ENCODE assay signal across 15 mouse cellular contexts in the genomic region with DNA sequence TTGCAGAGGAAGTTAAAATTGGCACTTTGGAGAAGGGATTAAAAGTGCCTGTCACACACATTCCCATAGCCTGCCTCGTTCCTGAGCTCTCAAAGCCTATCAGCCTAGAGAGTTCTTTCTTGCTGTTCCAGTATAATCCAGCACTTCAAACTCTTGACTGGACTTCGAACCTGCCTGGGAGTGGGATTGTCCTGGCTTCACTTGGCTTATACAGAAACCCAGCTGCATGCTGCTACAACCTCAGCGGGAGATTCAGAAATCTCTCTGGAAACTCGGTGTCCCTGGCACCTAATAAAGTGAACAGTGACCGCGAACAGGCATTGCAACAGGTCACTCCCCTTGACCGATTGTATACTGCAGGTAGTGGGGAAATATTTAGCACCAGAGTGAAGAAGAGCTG.
"Had no signal": no experiment of that assay in that cellular context is flagged by ENCODE, and none has a peak within 500 bp of the region (broad histone marks: within the 10 kb centered on the region; RNA-seq: fewer than 3 reads in every experiment).

No protein-coding gene starts in this region.

- H3K36me3 ChIP-seq: limb, embryonic 13.5 days; liver, embryonic 12.5 days; midbrain, embryonic 15.5 days; neural tube, embryonic 12.5 days had no signal

- ATAC-seq: liver, embryonic 12.5 days; midbrain, embryonic 15.5 days had no signal

- H3K4me1 ChIP-seq: limb, embryonic 13.5 days; liver, embryonic 12.5 days; midbrain, embryonic 15.5 days; neural tube, embryonic 12.5 days had no signal

- H3K9me3 ChIP-seq: limb, embryonic 13.5 days; liver, embryonic 12.5 days; midbrain, embryonic 15.5 days; neural tube, embryonic 12.5 days had no signal

- H3K27ac ChIP-seq: layer of hippocampus, adult 2 months; limb, embryonic 13.5 days; liver, embryonic 12.5 days; midbrain, embryonic 15.5 days; neural tube, embryonic 12.5 days had no signal

- H3K4me2 ChIP-seq: limb, embryonic 13.5 days; liver, embryonic 12.5 days; lung, embryonic 14.5 days; midbrain, embryonic 11.5 days; midbrain, embryonic 15.5 days; neural tube, embryonic 12.5 days had no signal

- H3K27me3 ChIP-seq: liver, embryonic 12.5 days; midbrain, embryonic 15.5 days; neural tube, embryonic 12.5 days had no signal

- DNase-seq: left cerebral cortex, postnatal 4 days; lung, embryonic 14.5 days; lung, postnatal 10 days; lung, postnatal 4 days; retina, postnatal 1 day; right cerebral cortex, postnatal 4 days; spleen, adult 18-20 months; thymus, adult 2 months; thymus, postnatal 25 days had no signal

- H3K4me3 ChIP-seq: layer of hippocampus, adult 2 months; limb, embryonic 13.5 days; liver, embryonic 12.5 days; midbrain, embryonic 15.5 days; neural tube, embryonic 12.5 days had no signal

- H3K9ac ChIP-seq: limb, embryonic 13.5 days; liver, embryonic 12.5 days; lung, embryonic 14.5 days; midbrain, embryonic 15.5 days; neural tube, embryonic 12.5 days had no signal
